In genomic region chr9:34752801-34753170, GRCm38 (mm10) we compare ENCODE assay signal across 8 mouse cellular contexts.
DNase-seq lines count a peak whose midpoint lies in the region; ATAC-seq and TF ChIP-seq lines count a peak whose summit lies in the region.

No protein-coding gene starts in this region.

- peaks cover 27% of the 10 kb centered on the region for H3K4me1 ChIP-seq in neural tube, embryonic 15.5 days
- H3K4me1 ChIP-seq in kidney, postnatal 0 days (replicated peaks; ENCODE audit: insufficient read depth, low read length) = no peaks in the 10 kb centered on the region
- no peaks in the 10 kb centered on the region for H3K4me1 ChIP-seq in liver, postnatal 0 days (ENCODE audit: insufficient read depth)

- H3K36me3 ChIP-seq in neural tube, embryonic 15.5 days = no peaks in the 10 kb centered on the region
- H3K36me3 ChIP-seq in kidney, postnatal 0 days (ENCODE audit: insufficient read depth, low read length) = no peaks in the 10 kb centered on the region
- no peaks in the 10 kb centered on the region for H3K36me3 ChIP-seq in liver, postnatal 0 days (replicated peaks; ENCODE audit: insufficient read depth, low read length)

- peak; percentile 95 for TF ChIP-seq CTCF in kidney, postnatal 0 days (IDR thresholded peaks at IDR 0.05; ENCODE audit: low read depth)
- peak; percentile 84 for TF ChIP-seq CTCF in liver, postnatal 0 days (IDR thresholded peaks at IDR 0.05; ENCODE audit: low read depth)

- no peak overlapping the region for H3K4me2 ChIP-seq in neural tube, embryonic 15.5 days
- no peak overlapping the region for H3K4me2 ChIP-seq in kidney, postnatal 0 days (ENCODE audit: low read length)
- no peak overlapping the region for H3K4me2 ChIP-seq in liver, postnatal 0 days (ENCODE audit: low read depth, low read length)

- H3K27ac ChIP-seq in neural tube, embryonic 15.5 days (replicated peaks) = no peak overlapping the region
- H3K27ac ChIP-seq in kidney, postnatal 0 days = no peak overlapping the region
- no peak overlapping the region for H3K27ac ChIP-seq in liver, postnatal 0 days (ENCODE audit: low read depth)

- H3K27me3 ChIP-seq in neural tube, embryonic 15.5 days (replicated peaks) = no peaks in the 10 kb centered on the region; the same call in 1 of the 2 replicates
- H3K27me3 ChIP-seq in kidney, postnatal 0 days (ENCODE audit: insufficient read depth, low read length) = no peaks in the 10 kb centered on the region
- no peaks in the 10 kb centered on the region for H3K27me3 ChIP-seq in liver, postnatal 0 days (ENCODE audit: insufficient read depth, low read length)

- H3K9me3 ChIP-seq in neural tube, embryonic 15.5 days (replicated peaks) = no peaks in the 10 kb centered on the region
- no peaks in the 10 kb centered on the region for H3K9me3 ChIP-seq in kidney, postnatal 0 days (replicated peaks; ENCODE audit: low read length)
- H3K9me3 ChIP-seq in liver, postnatal 0 days (ENCODE audit: low read length) = no peaks in the 10 kb centered on the region

- ATAC-seq in neural tube, embryonic 15.5 days (ENCODE audit: low FRiP score) = no peak
- no peak for ATAC-seq in kidney, postnatal 0 days (replicated peaks; ENCODE audit: low FRiP score, low read depth)
- ATAC-seq in liver, postnatal 0 days = no peak
- ATAC-seq in activated CD4-positive, CD25-positive, alpha-beta regulatory T cell, adult 4 months = no peak

- DNase-seq in neural tube, embryonic 10.5 days (ENCODE audit: extremely low spot score, low spot score) = peak; percentile 77
- peak; percentile 77 for DNase-seq in adrenal gland, postnatal 14 days
- peak; percentile 59 for DNase-seq in embryo, embryonic 9.5 days (ENCODE audit: extremely low spot score)
- peak; percentile 83 for DNase-seq in kidney, postnatal 0 days (ENCODE audit: low spot score)
- peak; percentile 66 for DNase-seq in liver, postnatal 0 days
- DNase-seq in skeletal muscle tissue, adult 2 months (ENCODE audit: low read depth, low spot score) = peak; percentile 3

- no peak for TF ChIP-seq EP300 in liver, postnatal 0 days (IDR thresholded peaks at IDR 0.05; ENCODE audit: low read depth)

- no peak overlapping the region for H3K9ac ChIP-seq in neural tube, embryonic 15.5 days (replicated peaks)
- no peak overlapping the region for H3K9ac ChIP-seq in kidney, postnatal 0 days (ENCODE audit: low read depth, low read length)
- H3K9ac ChIP-seq in liver, postnatal 0 days (replicated peaks) = no peak overlapping the region

- WGBS in neural tube, embryonic 15.5 days = 36% methylated on average over 4 of the region's 4 CpGs
- WGBS in kidney, postnatal 0 days = 18% methylated on average over 4 of the region's 4 CpGs
- WGBS in liver, postnatal 0 days (ENCODE audit: insufficient replicate concordance) = 23% methylated on average over 4 of the region's 4 CpGs

- no peak overlapping the region for H3K4me3 ChIP-seq in neural tube, embryonic 15.5 days (replicated peaks)
- no peak overlapping the region for H3K4me3 ChIP-seq in kidney, postnatal 0 days (replicated peaks; ENCODE audit: low read depth, low read length)
- H3K4me3 ChIP-seq in liver, postnatal 0 days (ENCODE audit: low read depth, low read length) = no peak overlapping the region

Comparison
In these comparisons a context has a peak if more than half of its experiments do, and no peak if none do; other contexts are left out.
1. DNase-seq: peak in every context shown above with its lines; median percentile 83 in kidney, postnatal 0 days; 77 in neural tube, embryonic 10.5 days; 77 in adrenal gland, postnatal 14 days; 66 in liver, postnatal 0 days; 59 in embryo, embryonic 9.5 days; 3 in skeletal muscle tissue, adult 2 months.